Mouse (Mus musculus) hindbrain, embryonic 13.5 days (tissue): ENCODE data around the gene Tnf. TPM values are rescaled to one million over a fixed set of nuclear protein-coding genes. Genes with fewer than 3 reads are reported as not detected.

Source experiments
- ATAC-seq: fragments of 200-750 bp; cut with Nextera tagmentation; 2 replicates; pipeline ENCODE4 v1.8.0; 2017; ENCODE audit warnings: moderate TSS enrichment; ENCODE audit not compliant: low FRiP score
- H3K27ac ChIP-seq: fragments of 300-500 bp; sonication (generic); 2 replicates; pipeline ENCODE4 v1.5.1; 2015; ENCODE audit warnings: inconsistent platforms, mild to moderate bottlenecking, moderate library complexity
- H3K27me3 ChIP-seq: fragments of 300-500 bp; sonication (generic); 2 replicates; pipeline ENCODE4 v1.6.1; 2015; ENCODE audit warnings: mild to moderate bottlenecking, inconsistent platforms
- H3K36me3 ChIP-seq: fragments of 300-500 bp; sonication (generic); 2 replicates; pipeline ENCODE4 v1.6.1; 2015; ENCODE audit warnings: mild to moderate bottlenecking, inconsistent platforms
- H3K4me1 ChIP-seq: fragments of 300-500 bp; sonication (generic); replicated peaks from 2 replicates; pipeline ENCODE4 v1.6.1; 2015; ENCODE audit warnings: inconsistent platforms
- H3K4me2 ChIP-seq: fragments of 300-500 bp; sonication (generic); 2 replicates; pipeline ENCODE4 v1.6.1; 2015; ENCODE audit warnings: inconsistent platforms, mild to moderate bottlenecking, moderate library complexity
- H3K4me3 ChIP-seq: fragments of 300-500 bp; sonication (generic); 2 replicates; pipeline ENCODE4 v1.5.1; 2015; ENCODE audit warnings: mild to moderate bottlenecking, inconsistent platforms
- H3K9ac ChIP-seq: fragments of 300-500 bp; sonication (generic); 2 replicates; pipeline ENCODE4 v1.6.1; 2015; ENCODE audit warnings: mild to moderate bottlenecking, inconsistent platforms
- H3K9me3 ChIP-seq: fragments of 300-500 bp; sonication (generic); 2 replicates; pipeline ENCODE4 v1.6.1; 2016; ENCODE audit warnings: inconsistent platforms
- WGBS: fragments of 180-500 bp; shearing (Covaris S2); methylation state at CpG from one replicate; pipeline ENCODE4 v1.1.7; 2015; 5-methylcytosine and 5-hydroxymethylcytosine counted together
- polyA plus RNA-seq: library from polyadenylated mRNA; unstranded; fragments of >200 nt; fragmentation: Nextera tagmentation; extraction: Ambion mirVana; gene quantifications from 2 replicates; pipeline ENCODE4 v1.2.1, GENCODE M21; 2015

The Tnf gene
- polyA plus RNA-seq, 1 experiment from 2014 or later, result not detected

- Histone ChIP-seq H3K4me1 (peaks cover 43% of the 10 kb centered on the region), H3K4me3 (peak overlapping the region; percentile 100), H3K9ac (peak overlapping the region; percentile 100), H3K27me3 (no peaks in the 10 kb centered on the region), H3K27ac (peak overlapping the region; percentile 98), H3K4me2 (peak overlapping the region; percentile 86), H3K36me3 (peaks cover 30% of the 10 kb centered on the region), H3K9me3 (no peaks in the 10 kb centered on the region)
- WGBS, result 0% methylated on average over 28 of the region's 28 CpGs
- no peak for ATAC-seq
Observed at GRCm38 (mm10) chr17:35164218-35164567, 37.6 kb downstream of the Tnf start.

- peak overlapping the region; percentile 98 for H3K27ac ChIP-seq
- H3K4me2 ChIP-seq, result peak overlapping the region; percentile 86
- H3K27me3 ChIP-seq, result no peaks in the 10 kb centered on the region
- H3K4me3 ChIP-seq, result peak overlapping the region; percentile 100
- peak overlapping the region; percentile 100 for H3K9ac ChIP-seq
- H3K36me3 ChIP-seq, result peaks cover 37% of the 10 kb centered on the region
- WGBS, result 19% methylated on average over 8 of the region's 8 CpGs
- ATAC-seq, result no peak
- H3K9me3 ChIP-seq, result no peaks in the 10 kb centered on the region
- H3K4me1 ChIP-seq, result peaks cover 43% of the 10 kb centered on the region
Observed at GRCm38 (mm10) chr17:35163326-35164081, 38.3 kb downstream of the Tnf start.

GRCm38 (mm10) chr17:35162730-35163129 lies 39.1 kb downstream of the Tnf start:
- Histone ChIP-seq H3K4me1 (peaks cover 43% of the 10 kb centered on the region), H3K9ac (peak overlapping the region; percentile 100), H3K4me2 (peak overlapping the region; percentile 86), H3K27me3 (no peaks in the 10 kb centered on the region), H3K36me3 (peaks cover 44% of the 10 kb centered on the region), H3K4me3 (peak overlapping the region; percentile 100), H3K27ac (0 out of 2 replicates have a peak overlapping the region, but pooled peaks have one; percentile 46), H3K9me3 (no peaks in the 10 kb centered on the region)
- no peak for ATAC-seq
- 61% methylated on average over 12 of the region's 12 CpGs for WGBS

- Histone ChIP-seq H3K9me3 (no peaks in the 10 kb centered on the region), H3K4me3 (peak overlapping the region; percentile 100), H3K27me3 (no peaks in the 10 kb centered on the region), H3K9ac (peak overlapping the region; percentile 100), H3K36me3 (peaks cover 51% of the 10 kb centered on the region), H3K27ac (no peak overlapping the region; the same call in 1 of the 2 replicates), H3K4me1 (peaks cover 43% of the 10 kb centered on the region), H3K4me2 (peak overlapping the region; percentile 86)
- no peak for ATAC-seq
- 80% methylated on average over 14 of the region's 14 CpGs for WGBS
Observed at GRCm38 (mm10) chr17:35162121-35162520, 39.7 kb downstream of the Tnf start.

GRCm38 (mm10) chr17:35161421-35161820 lies 40.4 kb downstream of the Tnf start:
- peaks cover 37% of the 10 kb centered on the region for H3K4me1 ChIP-seq
- H3K27ac ChIP-seq, result no peak overlapping the region
- ATAC-seq, result no peak
- H3K36me3 ChIP-seq, result peaks cover 58% of the 10 kb centered on the region
- WGBS, result 86% methylated on average over 11 of the region's 11 CpGs
- H3K4me3 ChIP-seq, result no peak overlapping the region
- H3K27me3 ChIP-seq, result no peaks in the 10 kb centered on the region
- no peaks in the 10 kb centered on the region for H3K9me3 ChIP-seq
- H3K4me2 ChIP-seq, result no peak overlapping the region
- peak overlapping the region; percentile 100; the same call in 1 of the 2 replicates for H3K9ac ChIP-seq

GRCm38 (mm10) chr17:35159638-35160037 lies 42.2 kb downstream of the Tnf start:
- H3K36me3 ChIP-seq, result peaks cover 75% of the 10 kb centered on the region
- WGBS, result 85% methylated on average over 7 of the region's 7 CpGs
- ATAC-seq, result no peak

GRCm38 (mm10) chr17:35158850-35159593 lies 42.8 kb downstream of the Tnf start:
- WGBS, result 94% methylated on average over 16 of the region's 16 CpGs
- H3K4me1 ChIP-seq, result peaks cover 29% of the 10 kb centered on the region
- peaks cover 82% of the 10 kb centered on the region for H3K36me3 ChIP-seq
- no peaks in the 10 kb centered on the region for H3K9me3 ChIP-seq
- no peak overlapping the region for H3K9ac ChIP-seq
- H3K27ac ChIP-seq, result no peak overlapping the region
- no peak overlapping the region for H3K4me2 ChIP-seq
- ATAC-seq, result no peak
- H3K4me3 ChIP-seq, result no peak overlapping the region
- no peaks in the 10 kb centered on the region for H3K27me3 ChIP-seq

More at GRCm38 (mm10) chr17:35159638-35160037, 42.2 kb downstream of the Tnf start:
- H3K9ac ChIP-seq, result no peak overlapping the region
- no peaks in the 10 kb centered on the region for H3K9me3 ChIP-seq
- H3K4me3 ChIP-seq, result no peak overlapping the region
- H3K4me1 ChIP-seq, result peaks cover 29% of the 10 kb centered on the region
- H3K27me3 ChIP-seq, result no peaks in the 10 kb centered on the region
- H3K27ac ChIP-seq, result no peak overlapping the region
- no peak overlapping the region for H3K4me2 ChIP-seq

GRCm38 (mm10) chr17:35157661-35158175 lies 44.1 kb downstream of the Tnf start:
- no peaks in the 10 kb centered on the region for H3K27me3 ChIP-seq
- H3K27ac ChIP-seq, result no peak overlapping the region
- H3K9me3 ChIP-seq, result no peaks in the 10 kb centered on the region
- peaks cover 19% of the 10 kb centered on the region for H3K4me1 ChIP-seq
- peaks cover 95% of the 10 kb centered on the region for H3K36me3 ChIP-seq
- ATAC-seq, result no peak
- no peak overlapping the region for H3K4me2 ChIP-seq
- no peak overlapping the region for H3K9ac ChIP-seq
- WGBS, result 92% methylated on average over 8 of the region's 8 CpGs
- no peak overlapping the region for H3K4me3 ChIP-seq

- Histone ChIP-seq H3K36me3 (peaks cover 99% of the 10 kb centered on the region), H3K4me2 (no peak overlapping the region), H3K27ac (no peak overlapping the region), H3K4me1 (peaks cover 15% of the 10 kb centered on the region), H3K27me3 (no peaks in the 10 kb centered on the region), H3K4me3 (no peak overlapping the region), H3K9ac (no peak overlapping the region), H3K9me3 (no peaks in the 10 kb centered on the region)
- 95% methylated on average over 8 of the region's 8 CpGs for WGBS
- no peak for ATAC-seq
Observed at GRCm38 (mm10) chr17:35157254-35157653, 44.6 kb downstream of the Tnf start.

- no peak for ATAC-seq
- Histone ChIP-seq H3K36me3 (peaks cover 100% of the 10 kb centered on the region), H3K4me1 (peaks cover 8% of the 10 kb centered on the region), H3K9ac (no peak overlapping the region), H3K27ac (no peak overlapping the region), H3K27me3 (no peaks in the 10 kb centered on the region), H3K4me2 (no peak overlapping the region), H3K9me3 (no peaks in the 10 kb centered on the region), H3K4me3 (no peak overlapping the region)
- 92% methylated on average over 33 of the region's 33 CpGs for WGBS
Observed at GRCm38 (mm10) chr17:35156461-35157200, 45.2 kb downstream of the Tnf start.

- Histone ChIP-seq H3K27me3 (no peaks in the 10 kb centered on the region), H3K4me2 (no peak overlapping the region), H3K9ac (no peak overlapping the region), H3K36me3 (peaks cover 98% of the 10 kb centered on the region), H3K9me3 (no peaks in the 10 kb centered on the region), H3K27ac (no peak overlapping the region), H3K4me3 (no peak overlapping the region), H3K4me1 (no peaks in the 10 kb centered on the region)
- 96% methylated on average over 12 of the region's 12 CpGs for WGBS
- ATAC-seq, result no peak
Observed at GRCm38 (mm10) chr17:35155451-35155850, 46.4 kb downstream of the Tnf start.

- no peak overlapping the region for H3K4me2 ChIP-seq
- H3K9me3 ChIP-seq, result no peaks in the 10 kb centered on the region
- WGBS, result 76% methylated on average over 7 of the region's 7 CpGs
- H3K4me1 ChIP-seq, result no peaks in the 10 kb centered on the region
- H3K36me3 ChIP-seq, result peaks cover 98% of the 10 kb centered on the region
- H3K9ac ChIP-seq, result no peak overlapping the region
- no peak overlapping the region for H3K4me3 ChIP-seq
- no peak overlapping the region for H3K27ac ChIP-seq
- no peak for ATAC-seq
- H3K27me3 ChIP-seq, result no peaks in the 10 kb centered on the region
Observed at GRCm38 (mm10) chr17:35154616-35155015, 47.2 kb downstream of the Tnf start.
